Mouse (Mus musculus) midbrain, postnatal 0 days (tissue): ENCODE data around the gene Gm21985. TPM values are rescaled to one million over a fixed set of nuclear protein-coding genes. Genes with fewer than 3 reads are reported as not detected.

Experiments
- ATAC-seq: fragments of 200-750 bp; cut with Nextera tagmentation; 2 replicates; pipeline ENCODE4 v1.8.0; 2017; ENCODE audit warnings: moderate number of reproducible peaks, mild to moderate bottlenecking, moderate TSS enrichment, moderate library complexity; ENCODE audit not compliant: low FRiP score
- DNase-seq: peaks from one replicate; pipeline ENCODE4 v3.0.0-alpha.2; 2015; ENCODE audit warnings: low spot score
- H3K27ac ChIP-seq: fragments of 300-500 bp; sonication (generic); 2 replicates; pipeline ENCODE4 v1.5.1; 2014; ENCODE audit warnings: low read depth, mild to moderate bottlenecking, low read length, mixed read lengths
- H3K27me3 ChIP-seq: fragments of 300-500 bp; sonication (generic); 2 replicates; pipeline ENCODE4 v1.6.1; 2014; ENCODE audit warnings: low read length, control low read depth, mixed read lengths; ENCODE audit not compliant: insufficient read depth
- H3K36me3 ChIP-seq: fragments of 300-500 bp; sonication (generic); 2 replicates; pipeline ENCODE4 v1.6.1; 2014; ENCODE audit warnings: low read length, control low read depth, mixed read lengths; ENCODE audit not compliant: insufficient read depth
- H3K4me1 ChIP-seq: fragments of 300-500 bp; sonication (generic); 2 replicates; pipeline ENCODE4 v1.6.1; 2014; ENCODE audit warnings: mild to moderate bottlenecking, control low read depth, antibody characterized with exemption, low read length, mixed read lengths; ENCODE audit not compliant: insufficient read depth
- H3K4me2 ChIP-seq: fragments of 300-500 bp; sonication (generic); 2 replicates; pipeline ENCODE4 v1.6.1; 2014; ENCODE audit warnings: low read depth, mild to moderate bottlenecking, low read length, mixed read lengths; ENCODE audit not compliant: poor library complexity, severe bottlenecking
- H3K4me3 ChIP-seq: fragments of 300-500 bp; sonication (generic); 2 replicates; pipeline ENCODE4 v1.5.1; 2014; ENCODE audit warnings: low read depth, mild to moderate bottlenecking, low read length, moderate library complexity
- H3K9ac ChIP-seq: fragments of 300-500 bp; sonication (generic); replicated peaks from 2 replicates; pipeline ENCODE4 v1.6.1; 2014; ENCODE audit warnings: mild to moderate bottlenecking, low read length, moderate library complexity, mixed read lengths; ENCODE audit not compliant: poor library complexity, severe bottlenecking
- H3K9me3 ChIP-seq: fragments of 300-500 bp; sonication (generic); 2 replicates; pipeline ENCODE4 v1.6.1; 2016; ENCODE audit warnings: low read length, control low read depth
- CTCF ChIP-seq: IDR thresholded peaks from 2 replicates; pipeline ENCODE4 v1.5.1; 2016; ENCODE audit warnings: antibody characterized with exemption, mild to moderate bottlenecking
- WGBS: fragments of 180-500 bp; shearing (Covaris S2); extraction: QIAGEN DNeasy Blood & Tissue Kit; methylation state at CpG from one replicate; pipeline ENCODE4 v1.1.7; 2014; 5-methylcytosine and 5-hydroxymethylcytosine counted together
- polyA plus RNA-seq: library from polyadenylated mRNA; unstranded; fragments of >200 nt; fragmentation: Nextera tagmentation; extraction: Ambion mirVana; gene quantifications from 2 replicates; pipeline ENCODE4 v1.2.1, GENCODE M21; 2015
- total RNA-seq: library from RNA; depleted of rRNA; stranded (reverse); fragments of >200 nt; gene quantifications from 2 replicates; pipeline ENCODE4 v1.2.3, GENCODE M21; 2014

Gene Gm21985
- total and polyA plus RNA-seq, 2 experiments from 2014 or later = 2.3 TPM; not detected in 1

DNA sequence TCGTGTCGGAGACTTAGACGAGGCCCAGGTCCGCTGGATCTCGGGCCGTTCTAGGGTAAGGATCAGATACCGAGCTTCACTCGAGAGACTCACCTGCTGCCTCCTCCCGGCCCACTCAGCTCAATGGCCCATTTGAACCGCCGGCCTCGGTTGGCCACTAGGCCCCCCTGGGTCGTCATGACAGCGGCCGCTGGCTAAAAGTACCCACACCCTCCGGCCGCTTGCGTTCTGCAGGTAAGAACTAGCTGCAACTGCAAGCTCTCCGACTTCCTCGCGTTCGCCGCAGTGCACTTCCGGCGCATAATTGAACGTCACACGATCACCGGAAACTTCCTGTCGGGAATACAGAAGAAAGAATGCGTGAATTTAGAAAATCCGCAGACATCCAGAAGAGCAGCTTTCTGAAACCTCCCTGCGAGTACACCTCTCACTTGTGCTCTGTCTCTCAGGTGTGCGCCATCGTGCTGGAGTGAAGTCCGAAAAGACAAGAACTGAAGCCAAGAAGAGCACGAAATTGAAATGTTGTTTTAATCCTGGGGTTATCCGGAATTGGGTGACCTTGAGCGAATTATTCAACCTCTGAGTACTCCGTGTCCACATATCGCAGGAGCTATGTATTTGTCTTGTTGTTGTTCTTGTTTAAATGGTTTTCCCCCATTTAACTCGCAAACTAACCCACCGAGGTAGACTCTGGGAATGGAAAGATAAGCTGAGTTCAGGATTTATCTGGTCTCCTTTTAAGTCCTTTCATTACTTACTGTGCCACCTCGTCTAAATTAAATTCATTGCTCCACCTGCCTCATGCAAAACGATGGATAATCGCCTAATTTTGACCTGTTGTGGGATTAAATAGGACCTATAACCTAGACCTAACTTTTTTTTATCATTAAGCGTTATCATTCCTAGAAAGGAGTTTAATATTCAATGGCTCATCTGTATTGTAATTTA, 101.9 kb downstream of the Gm21985 start, which contains the start of gene Emc4:
Gene Emc4 (minus strand): TSS at position 302 of the 948 bp plus-strand sequence.
- H3K36me3 ChIP-seq = peaks cover 13% of the 10 kb centered on the region; the same call in 1 of the 2 replicates
- no peaks in the 10 kb centered on the region for H3K4me1 ChIP-seq
- 0 out of 2 replicates have a peak, but pooled peaks have one; percentile 23 for TF ChIP-seq CTCF
- whole genome bisulfite sequencing = 1% methylated on average over 46 of the region's 46 CpGs
- peak within 1 kb of the TSS; percentile 68 for H3K27ac ChIP-seq
- H3K9me3 ChIP-seq = no peaks in the 10 kb centered on the region
- no peaks in the 10 kb centered on the region for H3K27me3 ChIP-seq
- peak; percentile 95 for DNase-seq
- H3K9ac ChIP-seq = peak within 1 kb of the TSS; percentile 82
- peak; percentile 92 for ATAC-seq
- peak within 1 kb of the TSS; percentile 86 for H3K4me3 ChIP-seq
- peak within 1 kb of the TSS; percentile 91 for H3K4me2 ChIP-seq

DNA sequence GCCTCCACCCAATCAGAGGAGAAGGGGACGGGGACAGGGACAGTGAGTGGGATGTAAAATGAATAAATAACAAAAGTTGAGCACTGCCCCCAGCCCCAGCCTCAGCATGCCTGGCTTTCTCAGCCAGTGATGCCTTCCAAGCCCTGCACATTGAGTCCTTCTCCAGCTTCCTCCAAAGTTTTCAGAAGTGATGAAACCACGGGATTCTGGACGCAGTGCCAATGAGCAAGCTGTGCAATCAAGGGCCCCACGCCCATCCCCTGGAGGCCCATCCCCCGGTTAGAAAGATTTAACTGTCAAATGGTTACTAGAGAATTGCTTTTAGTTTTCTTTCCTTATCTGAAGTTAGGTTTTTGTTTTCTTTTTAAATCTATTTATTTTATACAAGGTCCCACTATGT, 103.8 kb downstream of the Gm21985 start:
- no peaks in the 10 kb centered on the region for H3K27me3 ChIP-seq
- whole genome bisulfite sequencing = 67% methylated on average over 5 of the region's 5 CpGs
- H3K9ac ChIP-seq = no peak overlapping the region
- H3K4me3 ChIP-seq = no peak overlapping the region
- no peak for TF ChIP-seq CTCF
- DNase-seq (no peak), ATAC-seq (no peak)
- H3K9me3 ChIP-seq = no peaks in the 10 kb centered on the region
- H3K4me2 ChIP-seq = no peak overlapping the region
- H3K4me1 ChIP-seq = no peaks in the 10 kb centered on the region
- H3K27ac ChIP-seq = no peak overlapping the region
- H3K36me3 ChIP-seq = no peaks in the 10 kb centered on the region

- DNase-seq = peak; percentile 6
- no peaks in the 10 kb centered on the region for H3K4me1 ChIP-seq
- no peaks in the 10 kb centered on the region for H3K27me3 ChIP-seq
- no peak overlapping the region for H3K9ac ChIP-seq
- H3K36me3 ChIP-seq = no peaks in the 10 kb centered on the region
- TF ChIP-seq CTCF = no peak
- ATAC-seq = no peak
- no peaks in the 10 kb centered on the region for H3K9me3 ChIP-seq
- 23% methylated on average over 4 of the region's 4 CpGs for WGBS
- no peak overlapping the region for H3K27ac ChIP-seq
- no peak overlapping the region for H3K4me2 ChIP-seq
- no peak overlapping the region for H3K4me3 ChIP-seq
These were observed 107.0 kb downstream of the Gm21985 start for GRCm38 (mm10) chr2:112373141-112373540.

DNA sequence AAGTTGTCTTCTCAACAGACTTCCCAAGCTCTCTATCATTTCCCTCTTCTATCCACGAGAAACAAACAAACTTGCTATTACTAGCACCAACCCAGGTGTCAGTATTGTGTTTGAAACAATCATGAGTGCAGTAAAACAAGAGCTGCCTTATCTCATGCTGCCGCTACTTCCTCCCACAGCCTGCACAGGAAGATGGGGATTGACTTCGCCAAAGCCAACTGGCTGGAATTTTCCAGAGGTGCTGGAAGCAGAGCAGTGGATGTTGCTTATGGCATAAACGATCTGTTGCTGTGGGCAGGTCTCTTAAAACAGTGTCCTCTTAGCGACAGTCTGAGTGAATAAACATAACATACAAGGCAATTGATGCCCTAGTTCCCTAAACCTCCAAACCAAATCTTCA, 108.5 kb downstream of the Gm21985 start:
- Histone ChIP-seq H3K4me3 (no peak overlapping the region), H3K27ac (no peak overlapping the region), H3K36me3 (no peaks in the 10 kb centered on the region), H3K9me3 (no peaks in the 10 kb centered on the region), H3K4me1 (no peaks in the 10 kb centered on the region), H3K4me2 (no peak overlapping the region), H3K9ac (no peak overlapping the region), H3K27me3 (no peaks in the 10 kb centered on the region)
- no peak for TF ChIP-seq CTCF
- no peak for ATAC-seq
- DNase-seq = no peak
- WGBS = 72% methylated on average over 5 of the region's 5 CpGs

GRCm38 (mm10) chr2:112378973-112379898, 113.1 kb downstream of the Gm21985 start, which contains the start of gene Katnbl1:
Katnbl1 (plus strand) TSS chr2:112379211.
- under 1% methylated on average over 62 of the region's 72 CpGs for WGBS

More at GRCm38 (mm10) chr2:112378973-112379898, 113.1 kb downstream of the Gm21985 start, which contains the start of gene Katnbl1:
- Histone ChIP-seq H3K9me3 (no peaks in the 10 kb centered on the region), H3K4me2 (peak within 1 kb of the TSS; percentile 48), H3K36me3 (no peaks in the 10 kb centered on the region), H3K9ac (peak within 1 kb of the TSS; percentile 94), H3K27ac (peak within 1 kb of the TSS; percentile 80), H3K27me3 (no peaks in the 10 kb centered on the region), H3K4me1 (no peaks in the 10 kb centered on the region), H3K4me3 (peak within 1 kb of the TSS; percentile 96)
- TF ChIP-seq CTCF = peak; percentile 91
- DNase-seq (peak; percentile 93), ATAC-seq (peak; percentile 97)
